Mouse (Mus musculus): Measurements from ENCODE around the gene Heg1. TPM values are rescaled to one million over a fixed set of nuclear protein-coding genes. Genes with fewer than 3 reads are reported as not detected.

Heg1 gene
- total RNA-seq, 2 experiments from 2014 or later: 136 to 157 TPM

DNA sequence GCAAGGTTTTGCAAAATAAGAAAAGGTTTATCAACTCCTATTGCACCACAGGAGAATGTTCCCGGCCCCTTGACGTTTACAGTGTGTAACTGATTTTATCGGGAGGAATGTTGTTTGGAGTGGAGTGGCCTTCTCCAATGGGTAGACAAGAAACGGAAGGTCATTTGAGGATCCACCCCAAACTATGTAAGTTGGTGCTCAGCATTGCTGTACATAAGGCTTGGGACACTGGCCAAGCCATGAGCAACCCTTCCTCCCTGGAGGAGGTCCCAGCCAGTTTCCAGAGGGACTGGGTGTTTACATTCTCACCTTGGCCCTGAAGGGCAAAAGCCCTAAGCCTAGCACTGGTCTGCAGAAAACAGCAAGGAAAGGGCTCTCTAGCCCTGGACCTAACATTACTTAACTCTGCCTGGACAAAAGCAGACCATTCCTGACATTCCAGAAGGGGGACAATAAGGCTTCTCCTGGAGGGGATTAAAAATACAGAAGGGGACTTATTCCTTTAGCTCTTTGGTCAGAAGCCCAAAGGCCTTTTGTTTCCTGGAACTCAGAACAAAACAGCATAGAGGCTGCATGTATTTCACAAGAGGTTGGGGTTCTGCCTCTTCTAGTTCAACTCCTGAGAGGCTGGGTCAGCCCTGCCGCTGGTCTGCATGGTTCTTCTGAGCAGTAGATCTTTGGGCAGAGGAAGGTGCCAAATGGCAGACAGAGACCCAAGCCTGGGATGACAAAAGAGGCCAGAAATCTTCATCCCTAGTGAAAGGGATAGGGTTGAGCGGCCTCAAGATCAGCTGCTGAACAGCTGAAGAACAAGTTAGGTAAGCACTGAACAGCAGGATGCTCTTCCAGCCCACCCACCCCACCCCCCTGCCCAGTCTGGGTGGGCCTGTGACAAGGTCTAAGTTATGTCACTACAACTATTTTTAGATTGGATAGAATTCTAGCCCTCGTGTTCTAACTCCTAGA is 7.5 kb upstream of the Heg1 start:
- intact Hi-C loops (cut with DNase I): loop anchor here (2.0 to 5.0 kb wide), 2 partner anchors 96 to 114 kb away; no protein-coding TSS in a partner anchor
- DNase-seq: peak; percentile 66 to 77

DNA sequence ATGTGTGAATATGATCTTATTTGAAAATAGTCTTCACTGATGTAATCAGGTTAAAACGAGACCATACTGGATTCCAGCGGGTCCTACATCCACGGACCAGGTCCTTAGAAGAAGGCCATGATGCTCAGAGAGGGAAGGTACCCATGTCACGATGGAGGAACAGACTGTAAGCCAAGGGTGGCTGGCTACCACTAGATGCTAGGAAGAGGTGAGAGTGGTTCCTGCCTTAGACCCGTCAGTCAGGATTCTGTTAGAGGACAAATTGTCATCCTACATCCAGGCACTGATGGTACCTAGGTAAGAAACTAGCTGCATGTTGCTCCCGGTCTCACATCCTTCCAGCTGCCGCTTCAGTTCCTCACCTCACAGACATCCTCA is 6.9 kb upstream of the Heg1 start:
- intact Hi-C loops (cut with DNase I): loop anchor here (2.0 to 5.0 kb wide), 2 partner anchors 97 to 115 kb away; no protein-coding TSS in a partner anchor
- DNase-seq: no peak

DNA sequence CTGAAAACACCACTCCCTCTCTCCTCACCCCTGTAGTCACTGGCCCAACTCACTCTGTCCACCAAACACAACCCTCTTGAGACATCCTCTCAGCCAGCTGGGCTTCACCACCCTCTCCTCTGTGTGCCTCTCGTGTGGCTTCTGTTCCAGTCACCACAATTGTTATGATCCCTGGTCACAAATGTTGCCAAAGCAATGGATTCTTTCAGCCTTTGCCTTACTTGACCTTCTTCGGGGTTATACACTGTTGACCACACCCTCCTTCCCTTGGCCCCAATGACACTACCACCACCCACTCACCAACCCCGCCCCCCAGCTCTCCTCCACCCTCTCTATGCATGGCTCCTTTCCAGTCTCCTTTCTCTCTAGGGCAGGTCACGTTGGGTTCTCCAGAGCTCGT is 6.3 kb upstream of the Heg1 start:
- intact Hi-C loops (cut with DNase I): loop anchor here (2.0 to 5.0 kb wide), 2 partner anchors 97 to 116 kb away; no protein-coding TSS in a partner anchor
- peak; percentile 56 to 67 for DNase-seq

DNA sequence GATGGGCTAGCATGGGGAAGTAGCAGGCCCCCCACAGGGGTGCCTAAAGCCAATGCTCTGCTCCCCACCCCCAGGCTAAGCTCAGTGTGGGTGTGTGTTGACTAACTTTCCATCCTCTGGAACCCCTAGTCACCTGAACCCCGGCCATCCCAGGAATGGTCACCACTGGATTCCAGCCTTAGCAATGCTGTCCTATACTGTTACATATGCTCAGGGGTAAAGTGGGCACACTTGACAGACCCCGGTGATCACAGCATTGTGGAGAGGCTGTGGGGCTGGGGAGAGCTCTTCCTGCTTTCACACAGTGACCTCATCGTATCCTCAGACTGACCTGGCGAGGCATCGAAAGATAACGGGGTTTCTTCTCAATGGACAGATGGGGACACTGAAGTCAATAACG is 3.9 kb upstream of the Heg1 start:
- intact Hi-C loops (cut with DNase I): no loop called here

DNA sequence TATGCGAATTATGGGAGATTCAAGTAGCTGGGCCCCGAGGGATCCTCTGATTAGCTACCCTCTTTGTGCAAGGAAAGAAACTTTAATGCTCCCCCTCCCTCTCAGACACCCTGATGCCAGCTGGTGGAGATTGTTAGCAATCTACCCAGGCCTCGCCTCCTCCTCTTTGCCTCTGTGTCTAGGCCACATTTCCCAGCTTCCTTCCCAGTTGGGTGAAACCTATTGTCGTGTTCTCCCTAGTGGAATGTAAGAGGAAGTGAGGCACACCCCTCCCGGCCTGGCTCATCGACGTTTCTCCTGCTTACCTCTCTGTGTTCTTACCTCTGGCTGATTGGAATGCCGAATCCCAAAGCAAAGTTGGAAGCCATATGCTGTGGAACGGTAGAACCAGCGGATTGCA is 3.4 kb upstream of the Heg1 start:
- DNase-seq: peak in 1 of 2 experiments; percentile 46
- intact Hi-C loops (cut with DNase I): no loop called here

More for the DNA sequence above, 3.9 kb upstream of the Heg1 start:
- no peak for DNase-seq

DNA sequence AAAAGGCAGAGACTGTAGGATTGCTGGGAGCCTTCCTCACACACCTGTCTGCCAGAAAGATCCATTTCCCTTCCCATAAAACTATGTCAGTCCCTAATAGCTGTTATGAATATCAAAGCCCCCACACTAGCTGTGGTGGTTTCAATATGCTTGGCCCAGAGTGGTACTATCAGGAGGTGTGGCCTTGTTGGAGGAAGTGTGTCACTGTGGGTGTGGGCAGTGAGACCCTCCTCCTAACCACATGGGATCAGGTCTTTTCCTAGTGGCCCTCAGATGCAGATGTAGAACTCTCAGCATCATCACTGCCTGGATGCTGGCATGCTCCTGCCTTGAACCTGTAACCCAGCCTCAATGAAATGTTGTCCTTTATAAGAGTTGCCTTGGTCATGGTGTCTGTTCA is 2.5 kb upstream of the Heg1 start:
- intact Hi-C loops (cut with DNase I): no loop called here
- DNase-seq: no peak

DNA sequence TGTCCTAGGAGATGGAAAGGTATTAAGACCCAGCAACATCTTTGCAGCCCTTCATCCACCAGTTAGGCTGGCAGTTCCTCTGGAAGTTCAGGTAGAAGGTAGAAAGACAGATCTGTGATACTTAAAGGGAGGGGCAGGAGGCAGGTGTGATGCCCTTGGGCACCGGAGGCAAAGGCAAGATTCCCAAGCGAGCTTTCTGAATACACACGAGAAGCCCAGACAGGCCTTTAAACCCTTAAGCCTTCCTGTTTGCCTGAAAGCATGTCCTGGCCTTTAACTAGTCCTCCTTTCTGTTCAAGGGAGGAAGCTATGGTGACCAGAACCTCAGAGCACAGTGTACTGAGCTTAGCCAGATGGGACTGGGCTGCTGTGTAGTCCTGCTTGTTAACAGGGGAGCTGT is 1.5 kb upstream of the Heg1 start:
- intact Hi-C loops (cut with DNase I): no loop called here
- DNase-seq: no peak

DNA sequence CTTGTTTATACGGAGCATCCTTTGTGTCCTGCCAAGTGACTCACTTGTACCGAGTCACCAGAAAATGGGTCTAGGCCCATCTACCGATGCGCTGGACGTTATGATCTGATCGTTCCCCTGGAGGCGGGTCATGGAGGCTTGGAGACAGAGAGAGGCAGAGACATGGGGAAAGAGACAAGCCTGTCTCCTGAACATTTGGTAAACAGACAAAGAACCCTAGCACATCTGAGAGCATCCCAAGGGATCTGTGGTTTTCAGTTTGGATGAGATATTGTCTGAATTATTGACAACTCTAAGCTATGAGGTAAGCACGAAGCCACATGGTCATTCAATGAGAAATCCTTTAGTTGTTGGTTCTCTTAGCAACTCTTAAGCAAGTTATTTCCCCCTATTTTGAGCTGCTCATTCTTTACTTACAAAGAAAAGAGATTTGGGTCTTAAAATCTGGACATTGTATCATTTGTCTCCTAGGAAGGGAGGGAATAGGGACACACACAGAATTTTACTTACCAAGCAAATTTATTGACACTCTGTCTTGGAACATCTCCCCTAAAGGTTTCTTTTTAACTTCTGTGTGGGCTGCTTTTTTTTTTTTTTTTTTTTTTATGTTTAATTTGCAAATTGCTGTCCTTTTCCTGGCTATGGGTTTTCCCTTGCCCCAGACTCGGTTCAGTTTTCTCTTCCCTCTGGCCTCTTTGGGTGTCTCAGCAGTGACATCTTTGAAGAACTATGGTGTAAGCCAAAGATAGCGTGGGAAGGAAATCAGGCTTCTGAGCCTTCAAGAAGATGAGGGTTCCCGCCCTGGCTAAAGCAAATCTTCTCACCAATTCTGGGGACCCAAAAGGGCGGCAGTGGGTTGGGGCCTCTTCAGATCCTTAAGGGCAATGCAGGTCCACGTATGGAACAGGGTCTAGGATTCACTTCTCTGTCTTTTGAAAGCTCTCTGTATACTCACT is 686 bp upstream of the Heg1 start:
- intact Hi-C loops (cut with DNase I): loop anchor here (2.0 kb wide), 2 partner anchors 31 to 107 kb away; no protein-coding TSS in a partner anchor
- DNase-seq: peak in 1 of 2 experiments; percentile 56

DNA sequence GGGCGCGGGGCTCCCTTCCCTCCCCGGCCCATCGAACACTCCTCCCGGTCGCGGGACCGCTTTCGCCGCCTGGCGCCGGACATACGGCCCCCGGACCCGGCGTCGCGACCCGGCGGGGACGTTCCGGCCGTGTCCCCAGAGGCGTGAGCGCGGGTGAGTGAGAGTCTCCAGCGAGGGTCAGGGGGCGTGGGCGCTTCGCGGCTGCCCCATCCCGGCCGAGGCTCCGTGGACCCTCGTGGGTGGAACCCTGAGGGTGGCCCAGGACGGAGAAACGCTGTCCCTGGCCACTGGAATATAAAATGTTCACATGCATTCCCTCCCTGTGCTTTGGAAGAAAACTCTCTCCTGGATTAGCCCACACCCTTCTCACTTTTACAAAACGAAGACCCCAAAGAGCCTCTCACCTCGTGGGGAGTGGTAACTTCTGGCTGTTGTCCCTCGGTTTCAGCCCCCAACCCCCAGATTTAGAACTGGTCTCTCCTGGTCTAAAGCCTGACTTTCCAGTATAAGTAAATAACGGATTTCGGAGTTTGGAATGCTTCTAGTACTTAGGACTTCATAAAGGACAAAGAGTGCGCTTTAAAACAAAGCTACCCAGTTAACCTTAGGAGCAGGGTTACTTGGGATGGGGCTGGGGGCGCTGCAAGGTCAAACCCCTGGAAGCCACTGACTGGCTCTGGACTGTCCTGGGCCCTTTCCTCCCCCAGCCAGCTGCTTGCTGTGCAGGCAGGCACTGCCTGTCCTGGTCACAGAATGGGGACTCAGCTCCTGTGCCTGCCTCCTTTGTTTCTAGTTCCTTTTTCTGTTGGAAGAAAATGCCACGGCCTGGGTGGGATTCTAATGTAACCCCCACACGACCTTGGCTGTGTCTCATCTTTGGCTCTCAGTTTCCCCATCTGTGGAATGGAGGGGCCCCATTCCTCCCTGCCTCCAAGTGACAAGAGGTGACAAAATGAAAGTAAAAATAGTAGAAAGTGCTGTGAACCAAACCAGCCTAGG is 832 bp downstream of the Heg1 start:
- intact Hi-C loops (cut with DNase I): loop anchor here (2.0 to 5.0 kb wide), 3 partner anchors 30 to 303 kb away; partner anchors contain the start of gene Zfp148
- DNase-seq: peak; percentile 47 to 70

DNA sequence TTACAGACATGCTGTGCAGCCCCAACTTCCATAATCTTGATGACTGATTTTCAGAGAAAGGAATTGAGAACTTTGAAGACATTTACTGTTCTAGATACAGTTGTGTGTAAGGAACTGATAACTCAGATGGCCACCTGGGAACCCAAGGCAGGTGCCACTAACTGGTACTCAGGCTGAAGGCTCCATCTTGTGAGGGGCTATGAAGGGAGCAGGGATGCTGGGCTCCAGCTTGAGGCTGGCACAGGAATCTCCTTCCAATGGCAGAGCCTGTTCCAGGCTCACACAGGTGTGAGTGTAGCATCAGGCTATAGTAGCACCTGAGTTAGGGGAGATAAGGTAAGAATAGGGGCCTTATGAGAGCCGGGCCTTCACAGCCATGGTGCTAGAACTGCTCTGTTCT is 1.9 kb downstream of the Heg1 start:
- peak in 1 of 2 experiments; percentile 25 for DNase-seq
- intact Hi-C loops (cut with DNase I): loop anchor here (5.0 kb wide), 1 partner anchor 304 kb away; the partner anchor contains the start of gene Zfp148

DNA sequence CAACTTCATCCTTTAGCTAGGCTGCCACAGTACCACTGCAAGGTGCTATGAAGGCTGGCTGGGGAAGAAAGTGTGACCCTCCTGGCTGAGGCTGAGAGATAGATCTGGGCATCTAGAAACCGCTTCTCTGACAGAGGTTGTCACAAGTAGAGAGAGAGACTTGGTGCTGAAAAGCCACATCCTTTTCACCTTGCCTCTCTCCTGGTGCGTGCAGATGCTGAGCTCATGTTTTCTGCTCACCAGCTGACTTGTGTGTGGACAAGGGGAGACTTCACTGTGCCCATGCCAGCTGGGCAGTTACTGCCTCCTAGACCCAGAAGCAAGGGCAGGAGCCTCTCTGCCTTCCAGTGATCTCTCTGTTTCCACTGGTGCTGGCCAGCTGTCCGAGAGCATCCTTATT is 3.6 kb downstream of the Heg1 start:
- DNase-seq: peak in 1 of 2 experiments; percentile 28

DNA sequence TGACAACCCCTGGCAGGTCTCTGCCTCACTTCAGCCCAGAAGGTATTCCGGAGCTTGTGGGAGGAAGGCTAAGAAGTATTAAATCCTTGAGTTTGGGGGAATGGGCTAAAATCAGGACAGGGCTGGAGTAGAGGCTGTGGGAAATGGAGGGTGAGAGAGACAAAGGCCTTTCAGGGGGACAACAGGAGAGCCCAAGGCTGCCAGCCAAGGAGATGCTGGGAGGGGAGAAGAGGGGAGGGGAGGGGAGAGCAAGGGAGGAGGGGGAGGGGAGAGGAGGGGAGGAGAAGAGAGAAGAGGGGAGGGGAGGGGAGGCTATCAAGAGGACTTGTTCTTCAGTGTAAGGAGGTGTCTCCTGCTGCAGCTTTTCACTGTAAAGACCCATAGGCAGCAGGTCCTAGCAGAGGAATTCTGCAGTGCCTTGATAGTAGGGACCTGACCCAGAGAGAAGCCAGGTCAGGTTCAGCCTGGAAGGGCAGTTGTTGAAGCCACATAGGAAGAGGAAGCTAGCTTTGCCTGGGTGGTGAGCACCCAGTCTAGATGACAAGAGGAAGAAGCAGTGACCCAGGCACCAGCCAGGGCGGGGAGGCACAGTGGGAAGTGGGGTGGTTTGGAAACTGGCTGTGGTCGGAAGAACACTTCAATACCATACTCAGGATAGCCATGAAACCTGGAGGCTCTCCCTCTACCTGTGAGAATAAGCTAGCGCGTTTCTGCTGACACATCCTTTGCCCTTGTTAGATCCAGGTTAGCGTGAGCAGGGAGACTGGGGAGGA is 7.0 kb downstream of the Heg1 start:
- intact Hi-C loops (cut with DNase I): no loop called here
- peak in 1 of 2 experiments; percentile 45 for DNase-seq

More for the DNA sequence above, 3.6 kb downstream of the Heg1 start:
- intact Hi-C loops (cut with DNase I): loop anchor here (5.0 kb wide), 1 partner anchor 305 kb away; the partner anchor contains the start of gene Zfp148

DNA sequence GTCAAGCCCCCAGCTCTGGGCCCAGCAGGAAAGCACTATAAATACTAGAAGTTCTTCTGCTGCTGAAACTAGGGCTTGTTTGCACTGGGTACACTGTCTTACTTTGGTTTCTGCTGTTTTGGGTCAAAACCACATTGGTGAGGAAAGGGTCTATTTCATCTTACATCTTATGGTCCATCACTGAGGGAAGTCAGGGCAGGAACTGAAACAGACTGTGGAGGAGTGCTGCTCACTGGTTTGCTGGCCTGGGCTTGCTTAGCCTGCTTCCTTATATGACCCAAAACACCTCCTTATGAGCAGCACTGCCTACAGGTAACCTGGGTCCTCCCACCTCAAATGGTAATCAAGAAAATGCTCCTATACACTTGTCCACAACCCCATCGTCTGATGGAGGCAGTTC is 9.4 kb downstream of the Heg1 start:
- intact Hi-C loops (cut with DNase I): no loop called here
- no peak for DNase-seq

DNA sequence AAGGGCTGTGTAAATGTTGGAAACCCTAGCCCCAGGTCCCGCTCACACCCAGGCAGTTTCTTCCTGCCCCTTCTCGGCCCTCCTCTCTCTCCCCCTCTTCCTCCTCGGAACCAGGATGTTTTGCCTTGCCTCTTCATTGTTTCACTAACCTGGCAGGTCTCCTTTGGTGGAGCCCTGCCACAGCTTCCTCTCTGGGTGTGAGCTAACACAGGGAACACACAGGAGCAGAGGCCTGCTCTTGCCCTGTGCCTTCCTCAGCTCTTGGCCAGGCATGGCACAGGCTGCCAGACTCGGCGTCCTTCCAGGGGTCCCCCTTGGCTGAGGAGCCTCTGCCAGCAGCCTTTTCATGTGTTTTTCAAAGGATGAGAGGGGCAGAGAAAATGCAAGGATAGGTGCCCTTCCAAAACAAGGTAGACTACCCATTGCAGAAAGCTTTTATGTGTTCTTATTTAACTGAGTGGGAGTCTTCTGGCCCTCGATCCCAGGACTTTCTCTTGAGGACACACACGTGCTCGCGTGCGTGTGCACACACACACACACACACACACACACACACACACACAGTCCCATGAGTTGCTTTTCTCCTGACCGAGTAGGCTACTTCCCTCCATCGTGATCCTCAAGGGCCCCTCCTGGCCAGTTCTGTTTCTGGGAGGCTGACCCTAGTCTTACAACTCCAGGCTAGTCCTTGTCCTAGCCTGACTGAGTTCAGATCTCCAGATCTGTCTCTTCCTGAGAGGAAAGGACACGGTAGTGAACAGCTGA is 12.8 kb downstream of the Heg1 start:
- peak in 1 of 2 experiments; percentile 70 for DNase-seq
- intact Hi-C loops (cut with DNase I): loop anchor here (5.0 kb wide), 1 partner anchor 115 kb away; no protein-coding TSS in a partner anchor

DNA sequence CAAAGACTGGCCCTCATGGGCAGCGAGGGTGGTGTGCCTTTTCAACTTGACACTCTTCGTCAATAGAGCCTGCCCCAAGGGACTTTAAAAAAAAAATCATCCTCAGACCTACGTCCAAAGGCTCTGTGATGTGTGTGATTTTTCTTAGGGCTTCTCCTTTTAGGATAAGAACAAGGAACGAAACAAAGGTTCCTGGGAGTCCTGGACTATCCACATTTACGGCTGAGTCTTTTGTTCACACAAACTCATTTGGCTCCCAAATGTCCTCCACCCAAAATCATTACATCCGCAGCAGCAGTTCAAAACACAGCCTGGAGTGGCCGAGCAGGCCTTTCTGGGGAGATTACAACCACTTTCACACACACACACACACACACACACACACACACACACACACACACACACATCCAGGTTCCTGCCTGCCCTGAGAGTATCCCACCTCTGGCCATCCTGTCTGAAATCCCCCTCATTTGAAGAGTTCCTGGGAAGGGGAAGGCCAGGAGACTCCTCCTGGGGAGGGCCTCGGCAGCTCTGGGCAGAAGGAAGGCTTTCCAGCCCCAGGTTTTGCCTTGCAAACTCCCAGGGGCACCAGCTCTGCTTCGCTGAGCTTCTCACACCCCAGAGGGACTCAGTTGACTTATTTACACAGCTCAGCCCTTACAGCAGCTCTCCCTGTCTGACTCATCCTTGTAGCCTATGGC is 13.6 kb downstream of the Heg1 start:
- intact Hi-C loops (cut with DNase I): loop anchor here (5.0 kb wide), 1 partner anchor 115 kb away; no protein-coding TSS in a partner anchor
- no peak for DNase-seq

DNA sequence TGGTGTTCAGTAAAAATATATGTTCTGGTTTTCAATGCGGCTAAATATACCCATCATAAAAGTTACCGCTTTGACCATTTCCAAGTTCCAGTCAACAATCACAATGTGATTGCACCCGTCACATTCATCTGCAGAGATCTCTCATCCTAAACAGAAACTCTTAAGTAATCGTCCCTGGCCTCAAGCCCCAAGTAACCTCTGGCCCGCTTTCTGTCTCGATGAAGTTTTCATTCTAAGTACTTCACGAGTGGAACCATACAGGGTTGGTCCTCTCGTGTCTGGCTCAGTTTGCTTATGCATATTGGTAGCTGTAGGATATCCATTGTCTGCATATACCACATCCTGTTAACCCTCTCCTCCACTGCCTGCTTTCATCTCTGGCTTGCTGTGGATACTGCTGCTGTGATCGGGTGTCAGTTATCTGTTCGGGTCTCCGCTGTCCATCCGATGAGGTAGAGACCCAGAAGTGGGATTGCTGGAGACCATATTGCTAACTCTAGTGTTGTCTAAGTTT is 14.2 kb downstream of the Heg1 start:
- intact Hi-C loops (cut with DNase I): loop anchor here (5.0 kb wide), 1 partner anchor 116 kb away; no protein-coding TSS in a partner anchor
- no peak for DNase-seq

DNA sequence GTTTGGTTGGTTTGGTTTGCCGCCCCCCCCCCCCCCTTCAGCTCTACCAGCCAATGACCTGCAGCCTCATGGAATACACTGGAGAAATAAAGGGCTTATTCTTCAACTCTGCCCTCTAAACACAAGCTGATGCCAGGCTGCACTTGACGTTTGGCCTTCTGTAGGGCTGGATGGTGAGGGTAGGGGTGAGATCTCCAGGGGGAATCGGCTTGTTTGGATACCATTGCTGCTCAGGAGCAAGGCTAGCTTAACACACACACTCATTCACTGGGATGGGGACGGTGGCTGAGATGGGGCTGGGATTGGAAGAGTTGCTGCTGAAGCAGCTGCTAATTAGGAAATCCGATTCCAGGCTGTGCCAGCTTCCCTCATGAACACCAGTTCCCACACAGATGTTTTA is 16.4 kb downstream of the Heg1 start:
- intact Hi-C loops (cut with DNase I): no loop called here
- no peak for DNase-seq

All from heart, postnatal 36 days (tissue).